Mouse (Mus musculus): ENCODE measurements around the gene Slc7a5.
A peak's percentile ranks its signal among the peaks of the same experiment; 100 is the strongest.

Slc7a5 gene

DNA sequence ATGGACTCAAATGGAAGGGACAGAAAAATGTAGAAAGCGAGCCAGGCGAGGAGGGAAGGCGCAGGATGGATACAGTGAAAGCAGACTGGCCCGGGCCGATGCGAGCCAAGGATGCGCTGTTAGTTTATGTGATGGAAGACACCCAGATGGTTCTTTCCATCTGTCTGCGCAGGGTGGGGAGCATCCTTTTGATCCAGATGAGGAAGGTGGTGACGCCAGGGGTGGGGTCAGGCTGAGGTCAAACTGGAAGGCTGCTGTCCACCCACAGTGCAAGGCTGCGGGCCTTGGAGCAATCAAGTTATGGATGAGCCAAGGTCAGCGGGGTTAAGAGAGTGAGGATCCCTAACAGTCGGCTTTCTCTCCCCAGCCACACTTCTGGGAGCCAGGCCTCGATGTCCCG, 28.9 kb upstream of the Slc7a5 start:
- no peak for DNase-seq (ENCODE audit: extremely low read depth, low read depth, low spot score)

DNA sequence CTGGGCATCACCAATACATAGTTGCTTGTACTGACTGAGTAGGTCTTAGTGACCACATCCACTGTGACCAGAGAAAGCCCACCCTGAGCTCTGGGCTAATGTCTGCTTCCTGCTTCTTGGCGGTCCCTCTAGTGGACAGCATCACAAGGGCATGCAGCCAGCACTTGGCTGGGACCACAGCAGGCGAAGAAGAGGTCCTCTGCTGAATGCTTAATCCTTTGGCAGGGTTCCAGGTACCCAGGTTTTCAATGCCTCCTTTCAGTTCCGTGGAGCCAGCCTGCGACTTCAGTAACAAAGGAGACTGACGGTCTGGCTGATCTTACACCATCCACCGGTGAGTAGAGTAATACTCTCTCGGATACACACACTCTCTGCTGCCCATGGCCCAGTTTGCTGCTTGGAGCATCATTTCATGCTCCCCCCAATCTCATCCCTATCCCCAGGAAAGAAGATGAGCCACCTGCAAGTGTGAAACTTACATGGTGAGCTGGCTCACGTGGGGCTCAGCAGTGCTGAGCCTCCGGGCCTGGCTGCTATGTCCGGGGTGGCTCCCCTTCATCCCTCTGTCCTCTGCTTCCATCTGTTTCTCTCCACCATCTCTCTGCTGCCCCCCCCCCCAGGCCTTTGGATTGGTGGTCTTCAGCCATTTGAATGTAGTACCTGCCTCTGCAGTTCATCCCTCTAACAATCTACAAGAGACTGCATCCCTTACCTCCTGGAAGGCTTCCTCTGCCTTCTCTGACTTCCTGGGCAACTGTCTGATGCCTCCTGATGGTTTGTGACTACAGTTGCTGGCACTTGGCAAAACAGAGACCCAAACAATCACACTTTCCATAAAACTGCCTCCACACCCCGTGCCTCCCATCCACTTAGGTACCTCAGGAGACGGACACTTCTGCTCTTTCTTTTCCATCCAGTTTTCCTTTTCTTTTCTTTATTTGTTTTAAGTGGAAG, 28.1 kb upstream of the Slc7a5 start:
- DNase-seq (ENCODE audit: extremely low read depth, low read depth, low spot score): no peak

DNA sequence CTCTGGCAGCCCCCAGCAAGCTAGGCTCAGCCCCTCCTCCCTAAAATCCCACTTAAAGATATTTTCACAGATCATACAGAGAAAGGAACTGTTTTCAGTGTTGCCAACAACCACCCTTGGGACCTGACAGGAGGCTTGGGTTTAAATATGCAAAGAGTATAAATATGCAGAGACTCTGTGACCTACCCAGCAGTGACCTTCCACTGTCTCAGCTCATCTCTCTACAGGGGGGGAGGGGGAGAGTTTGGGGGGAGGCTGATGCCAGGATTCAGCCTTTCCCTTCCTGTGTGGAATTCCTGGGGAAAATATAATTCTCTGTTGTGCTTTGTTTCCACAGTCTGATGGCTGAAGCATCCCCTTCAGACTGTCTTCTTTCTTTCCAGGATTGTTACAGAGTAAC, 27.4 kb upstream of the Slc7a5 start:
- no peak for DNase-seq (ENCODE audit: extremely low read depth, low read depth, low spot score)

DNA sequence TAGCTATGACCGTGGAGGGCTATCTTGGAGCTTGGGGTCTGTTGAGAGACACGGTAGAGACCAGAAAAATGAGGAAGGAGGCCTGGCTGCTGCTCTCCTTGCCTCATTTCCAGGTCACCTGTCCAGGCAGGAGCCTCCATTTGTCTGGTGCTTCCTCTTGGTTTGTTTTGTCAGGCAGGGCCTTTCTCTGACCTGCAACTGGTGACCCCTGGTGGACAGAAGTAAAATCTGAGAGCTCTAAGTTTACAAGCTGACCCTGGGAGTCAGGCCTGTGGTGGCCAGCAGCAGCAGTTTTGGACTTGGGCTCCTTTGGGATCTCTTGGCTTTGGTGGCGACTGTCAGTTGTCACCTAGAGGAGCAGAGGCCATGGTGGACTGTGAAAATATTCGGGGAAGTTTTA, 27.0 kb upstream of the Slc7a5 start:
- DNase-seq (ENCODE audit: extremely low read depth, low read depth, low spot score): no peak

DNA sequence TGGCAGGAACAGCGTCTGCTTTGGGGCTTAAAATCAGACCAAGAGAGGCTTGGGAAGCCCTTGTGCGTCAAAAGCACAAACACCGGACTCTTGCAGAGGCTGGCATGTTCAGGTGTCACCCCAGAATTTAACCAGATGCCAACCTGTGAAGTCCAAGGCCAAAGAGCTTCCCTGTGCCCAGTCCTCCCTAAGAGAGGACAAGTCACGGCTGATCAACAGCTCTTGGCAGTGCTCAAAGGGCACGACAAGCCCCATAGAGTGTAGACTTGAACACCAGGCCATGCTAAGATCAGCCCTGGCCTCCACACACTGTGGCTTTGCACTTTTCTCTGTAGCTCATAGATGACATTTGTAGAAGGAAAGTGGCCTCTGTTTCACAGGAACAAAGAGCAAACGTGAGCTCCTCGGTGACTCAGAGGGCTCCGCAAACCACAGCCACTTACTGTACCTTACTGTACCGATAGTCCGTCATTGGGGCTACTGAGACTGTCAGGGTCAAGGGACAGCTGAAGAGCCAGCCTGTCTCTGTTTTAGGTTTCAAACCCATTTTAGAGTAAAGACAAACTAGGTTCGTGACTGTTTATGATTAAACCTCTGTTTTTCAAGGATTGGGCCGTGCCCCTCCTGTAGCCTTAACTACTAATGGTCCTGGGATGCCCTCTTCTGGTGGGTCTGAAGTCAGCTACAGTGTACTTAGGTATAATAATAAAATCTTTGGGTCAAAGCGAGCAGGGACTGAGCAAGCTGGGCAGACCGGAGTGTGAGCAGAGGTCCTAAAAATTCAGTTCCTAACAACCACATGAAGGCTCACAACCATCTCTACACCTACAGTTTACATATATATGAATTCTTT, 25.4 kb upstream of the Slc7a5 start:
- DNase-seq (ENCODE audit: extremely low read depth, low read depth, low spot score): no peak

DNA sequence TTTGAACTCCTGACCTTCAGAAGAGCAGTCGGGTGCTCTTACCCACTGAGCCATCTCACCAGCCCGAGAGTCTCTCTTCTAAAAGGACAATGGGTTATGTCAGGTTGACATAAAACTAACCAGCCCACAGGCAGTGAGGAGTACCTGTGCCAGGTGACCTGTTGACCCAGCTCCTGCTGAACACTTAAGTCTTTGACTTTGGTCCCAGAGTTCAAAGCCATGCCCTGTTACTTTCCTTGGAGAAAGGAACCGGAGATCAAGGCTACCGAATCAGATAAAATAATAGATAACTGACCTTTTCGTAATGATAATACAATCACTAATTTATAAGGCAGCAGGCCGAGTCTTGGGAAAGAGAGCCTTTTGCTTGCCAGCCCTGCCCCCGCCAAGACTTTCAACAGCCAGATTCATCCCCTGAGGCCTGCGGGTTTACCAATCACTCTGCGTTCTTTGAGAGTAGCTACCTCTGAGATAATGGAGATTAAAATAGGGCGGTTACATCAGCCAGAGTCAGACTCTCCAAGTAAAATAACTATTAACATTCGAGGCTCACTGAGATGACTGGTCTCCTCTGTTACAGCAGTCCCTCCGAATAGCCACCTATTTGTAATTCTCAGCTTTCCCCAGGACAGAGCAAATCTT, 24.7 kb upstream of the Slc7a5 start:
- DNase-seq (ENCODE audit: extremely low read depth, low read depth, low spot score): peak; percentile 99

DNA sequence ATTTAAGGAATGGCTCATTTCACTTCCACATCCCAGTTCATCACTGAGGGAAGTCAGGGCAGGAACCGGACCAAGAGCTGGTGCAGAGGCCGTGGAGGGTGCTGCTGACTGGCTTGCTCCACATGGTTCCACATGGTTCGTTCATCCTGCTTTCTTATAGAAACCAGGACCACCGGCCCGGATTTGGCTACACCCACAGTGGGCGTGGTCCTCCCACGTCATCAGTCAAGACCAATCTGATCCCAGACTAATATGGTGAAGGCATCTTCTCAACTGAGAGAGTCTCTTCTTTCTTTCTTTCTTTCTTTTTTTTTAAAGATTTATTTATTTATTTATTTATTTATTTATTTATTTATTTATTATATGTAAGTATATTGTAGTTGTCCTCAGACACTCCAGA, 24.1 kb upstream of the Slc7a5 start:
- no peak for DNase-seq (ENCODE audit: extremely low read depth, low read depth, low spot score)

DNA sequence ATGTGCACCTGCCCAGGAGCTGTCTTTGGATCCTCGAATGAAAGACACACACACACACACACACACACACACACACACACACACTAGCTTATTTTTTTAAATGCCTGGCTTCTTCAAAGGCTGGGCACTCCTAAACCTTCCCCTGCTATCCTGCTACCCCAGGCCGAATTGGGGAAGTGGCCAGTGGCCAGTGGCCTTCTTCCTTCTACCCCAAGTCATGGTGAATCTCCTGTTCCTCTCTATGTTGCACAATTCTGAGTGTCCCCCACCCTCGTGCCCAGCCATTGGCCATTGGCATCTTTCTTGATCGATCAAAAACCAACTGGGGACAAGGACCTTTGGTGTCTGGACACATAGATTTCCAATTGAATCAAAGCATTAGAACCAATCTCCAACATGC, 22.6 kb upstream of the Slc7a5 start:
- DNase-seq (ENCODE audit: extremely low read depth, low read depth, low spot score): no peak

DNA sequence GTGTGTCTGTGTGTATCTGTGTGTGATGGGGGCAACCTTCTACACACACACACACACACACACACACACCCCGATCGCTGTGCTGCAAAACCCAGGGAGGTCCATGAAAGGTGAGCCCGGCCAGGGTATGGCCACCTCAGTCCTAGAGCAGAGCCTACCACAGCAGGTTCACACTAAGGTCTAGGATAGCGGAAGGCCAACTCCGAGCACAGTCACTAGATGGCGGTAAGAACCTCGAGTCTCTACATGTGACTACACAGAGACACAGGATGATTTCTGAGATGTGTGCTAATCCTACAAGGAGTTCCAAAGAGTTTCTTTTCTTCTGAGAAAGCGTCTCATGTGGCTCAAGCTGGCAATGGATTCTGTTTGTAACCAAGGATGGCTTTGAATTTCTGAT, 19.8 kb upstream of the Slc7a5 start:
- no peak for DNase-seq (ENCODE audit: extremely low read depth, low read depth, low spot score)

DNA sequence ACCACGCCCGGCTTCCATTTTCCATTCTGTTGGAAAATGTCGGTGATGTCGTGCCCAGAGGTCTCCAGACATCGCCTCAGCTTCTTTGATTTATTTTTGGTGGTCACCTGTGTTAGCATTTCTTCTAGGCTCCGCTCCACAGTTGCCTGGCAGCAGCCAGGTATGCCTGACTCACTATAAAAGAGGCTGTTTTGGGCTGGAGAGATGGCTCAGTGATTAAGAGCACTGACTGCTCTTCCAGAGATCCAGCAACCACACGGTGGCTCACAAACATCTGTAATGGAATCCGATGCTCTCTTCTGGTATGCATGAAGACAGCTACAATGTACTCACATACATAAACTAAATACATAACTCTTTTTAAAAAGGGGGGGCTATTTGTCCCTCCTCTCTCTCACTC, 18.8 kb upstream of the Slc7a5 start:
- DNase-seq (ENCODE audit: extremely low read depth, low read depth, low spot score): no peak

DNA sequence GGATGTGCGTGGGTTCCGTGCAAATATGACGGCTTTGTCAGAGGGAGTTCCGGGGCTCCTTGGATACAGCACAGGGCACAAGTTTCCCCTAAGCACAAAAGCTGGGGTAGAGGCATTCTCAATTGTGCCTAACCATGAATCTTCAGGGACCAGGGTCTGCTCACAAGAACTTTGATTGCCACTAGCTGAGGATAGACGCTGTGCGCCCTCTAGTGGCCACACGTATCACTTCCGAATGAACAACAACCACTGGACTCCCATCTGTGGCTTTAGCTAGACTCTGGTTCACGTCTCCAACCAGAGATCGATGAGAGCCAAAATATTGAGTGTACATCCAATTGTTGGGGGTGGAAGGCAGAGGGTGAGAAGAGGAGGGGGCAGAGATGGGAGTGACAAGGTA, 18.1 kb upstream of the Slc7a5 start:
- DNase-seq (ENCODE audit: extremely low read depth, low read depth, low spot score): no peak

DNA sequence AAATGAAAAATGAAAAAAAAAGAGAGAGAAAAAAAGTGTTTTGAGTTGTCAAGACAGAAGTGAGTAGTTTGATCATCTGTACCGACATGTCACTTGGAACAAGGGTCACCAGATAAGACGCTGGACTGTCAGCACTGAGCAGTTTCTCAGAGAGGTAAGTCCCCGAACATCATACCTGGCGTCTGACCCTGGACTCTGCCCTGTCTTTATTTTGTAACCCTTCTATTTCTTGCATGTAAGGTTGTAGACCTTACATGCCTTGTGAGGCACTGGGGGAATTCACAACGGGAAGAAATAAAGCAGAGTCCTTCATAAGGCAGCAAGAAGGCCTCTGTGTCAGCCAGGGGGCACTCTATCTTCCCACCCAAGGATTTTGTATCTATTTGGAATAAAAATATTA, 17.2 kb upstream of the Slc7a5 start:
- no peak for DNase-seq (ENCODE audit: extremely low read depth, low read depth, low spot score)

DNA sequence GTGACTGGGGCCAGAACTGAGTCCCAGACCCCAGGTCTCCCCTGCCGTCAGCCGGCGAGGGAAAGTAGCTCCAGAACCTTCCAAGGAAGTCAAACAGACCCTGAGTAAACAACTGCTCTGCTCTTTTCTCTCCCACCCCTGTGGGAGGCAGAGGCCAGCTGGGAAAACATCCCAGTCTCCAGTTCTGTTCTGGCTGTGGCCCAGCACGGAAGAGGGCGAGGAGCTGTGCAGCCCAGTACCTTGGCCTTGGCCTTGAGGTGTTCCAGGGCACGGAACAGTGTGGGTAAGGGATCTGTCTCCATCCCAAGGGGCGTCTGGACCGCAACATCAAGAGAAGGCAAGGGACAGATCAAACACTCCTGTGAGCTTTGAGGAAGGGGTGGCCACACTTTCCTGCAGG, 14.6 kb upstream of the Slc7a5 start:
- no peak for DNase-seq (ENCODE audit: extremely low read depth, low read depth, low spot score)

DNA sequence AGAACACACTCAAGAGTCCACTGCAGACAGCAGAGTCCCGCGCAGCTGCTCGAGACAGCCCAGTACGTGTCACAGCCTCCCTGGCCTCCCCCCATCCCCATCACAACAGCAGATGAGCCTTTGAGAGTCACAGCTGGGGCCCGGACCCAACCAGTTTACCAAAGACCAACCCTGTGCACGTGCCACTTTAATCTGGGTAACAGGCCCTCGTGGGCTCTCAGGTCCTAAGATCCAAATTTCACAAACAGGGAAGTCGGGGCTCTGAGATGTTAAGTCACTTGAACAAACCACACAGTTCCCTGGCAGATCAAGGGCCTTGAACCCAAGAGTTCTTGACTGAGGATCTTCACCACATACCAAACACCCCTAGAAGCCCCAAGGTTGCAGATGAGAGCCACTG, 14.1 kb upstream of the Slc7a5 start:
- DNase-seq (ENCODE audit: extremely low read depth, low read depth, low spot score): no peak

DNA sequence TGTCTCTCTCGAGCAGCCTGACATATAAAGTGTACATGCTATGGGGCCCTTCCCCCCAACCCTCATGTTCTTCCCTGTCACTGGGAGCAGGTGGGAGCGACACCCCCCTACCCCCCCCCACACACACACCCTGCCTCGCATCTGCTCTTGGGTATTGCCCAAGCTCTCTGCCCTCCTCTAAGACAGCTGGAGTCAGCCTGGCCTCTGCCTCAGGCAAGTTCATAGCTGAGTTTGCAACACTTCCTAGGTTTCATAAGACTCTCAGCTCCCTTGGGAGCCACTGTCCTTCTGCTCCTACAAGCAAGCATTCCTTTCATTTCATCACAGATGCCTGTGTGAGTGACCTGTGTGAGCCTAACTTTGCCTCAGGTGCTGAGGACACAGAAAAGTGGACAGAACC, 12.2 kb upstream of the Slc7a5 start:
- peak; percentile 87 for DNase-seq (ENCODE audit: extremely low read depth, low read depth, low spot score)

DNA sequence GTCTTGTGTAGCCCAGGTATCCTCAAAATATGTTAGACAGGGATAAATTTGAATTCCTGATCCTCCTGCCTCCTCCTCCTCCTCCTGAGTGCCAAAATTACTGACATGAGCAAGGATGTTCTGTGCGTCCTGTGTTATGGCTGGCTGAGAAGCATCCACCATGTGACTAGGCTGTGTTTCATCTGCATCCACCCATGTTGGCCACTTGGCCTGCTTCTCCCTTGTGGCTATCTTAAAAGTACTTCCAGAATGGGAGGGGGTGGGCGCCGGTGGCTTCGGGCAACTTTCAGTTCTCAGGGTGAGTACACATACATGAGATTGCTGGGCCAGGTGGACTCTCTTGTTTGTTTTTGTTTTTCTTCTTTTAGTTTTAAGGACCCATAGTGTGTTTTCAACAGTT, 11.7 kb upstream of the Slc7a5 start:
- DNase-seq (ENCODE audit: extremely low read depth, low read depth, low spot score): no peak

DNA sequence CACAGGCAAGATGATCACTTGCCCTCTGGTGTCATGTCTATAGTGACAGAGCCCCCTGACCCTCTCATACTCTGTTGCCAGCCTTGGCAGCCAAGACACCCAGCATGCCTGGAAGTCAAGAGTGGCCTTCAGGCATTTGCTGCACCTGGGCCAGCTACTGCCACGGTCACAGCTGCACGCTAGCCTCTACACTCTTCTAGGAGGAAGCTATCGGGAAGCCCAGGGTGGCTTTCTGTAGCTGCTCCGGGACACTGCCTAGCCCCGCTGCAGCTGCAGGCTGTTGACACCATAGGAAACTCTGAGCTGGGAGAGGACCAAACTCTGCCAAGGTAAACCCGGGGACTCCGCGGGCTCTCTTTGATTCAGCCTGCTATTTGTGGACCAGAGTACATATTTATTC, 5.9 kb upstream of the Slc7a5 start:
- DNase-seq (ENCODE audit: extremely low read depth, low read depth, low spot score): no peak

DNA sequence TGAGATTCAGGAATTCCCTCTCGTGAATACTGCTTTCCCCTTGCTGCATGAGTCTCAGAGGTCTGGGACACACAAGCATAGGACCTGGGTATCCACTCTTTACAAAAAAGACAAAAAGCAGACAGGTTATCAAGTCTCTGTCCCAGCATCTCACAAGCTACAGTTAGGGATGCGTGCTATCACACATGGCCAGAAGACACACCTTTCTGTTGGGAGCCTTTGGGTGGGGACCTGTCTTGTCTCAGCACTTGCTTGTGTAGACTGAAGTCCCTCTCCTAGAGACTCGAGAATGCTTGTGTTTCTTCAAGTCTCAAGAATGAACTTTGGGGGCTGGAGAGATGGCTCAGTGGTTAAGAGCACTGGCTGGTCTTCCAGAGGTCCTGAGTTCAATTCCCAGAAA, 5.3 kb upstream of the Slc7a5 start:
- no peak for DNase-seq (ENCODE audit: extremely low read depth, low read depth, low spot score)

DNA sequence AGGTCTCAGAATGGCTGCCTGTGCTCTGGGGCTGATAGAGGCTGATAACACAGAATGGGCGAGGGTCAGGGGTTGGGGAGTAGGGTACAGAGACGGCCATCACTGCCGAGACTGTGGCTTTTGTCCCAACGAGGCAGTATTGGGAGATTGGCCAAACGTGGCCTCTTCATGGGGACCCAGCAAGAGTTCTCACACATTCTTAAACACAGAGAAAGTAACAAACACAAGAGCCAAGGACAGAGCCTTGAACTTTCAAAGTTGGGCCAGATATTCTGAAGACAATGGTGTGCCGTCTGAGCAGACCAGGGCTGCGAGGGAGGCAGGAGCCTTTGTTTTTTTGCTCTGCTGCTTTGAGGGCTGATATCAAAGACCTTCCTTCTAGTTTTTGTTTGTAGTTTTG, 4.5 kb upstream of the Slc7a5 start:
- no peak for DNase-seq (ENCODE audit: extremely low read depth, low read depth, low spot score)

DNA sequence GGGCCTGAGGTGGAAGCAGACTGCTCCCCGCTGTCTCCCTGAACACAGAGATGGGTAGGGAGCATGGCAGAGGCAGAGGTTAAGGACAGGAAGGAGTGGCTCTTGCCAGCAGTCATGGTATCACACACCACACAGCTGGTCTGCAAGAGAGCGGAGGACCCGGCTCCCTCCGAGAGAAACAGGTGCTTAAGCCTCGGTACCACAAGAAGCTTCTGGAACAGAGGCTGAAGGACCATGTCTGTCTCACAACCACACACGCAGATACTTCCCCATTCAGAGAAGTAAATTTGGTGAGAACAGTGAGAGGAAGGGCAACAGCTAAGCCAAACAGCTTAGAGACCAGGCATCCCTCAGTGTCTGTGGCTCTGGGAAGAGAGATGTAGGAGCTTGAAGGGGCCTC, 3.9 kb upstream of the Slc7a5 start:
- DNase-seq (ENCODE audit: extremely low read depth, low read depth, low spot score): no peak

DNA sequence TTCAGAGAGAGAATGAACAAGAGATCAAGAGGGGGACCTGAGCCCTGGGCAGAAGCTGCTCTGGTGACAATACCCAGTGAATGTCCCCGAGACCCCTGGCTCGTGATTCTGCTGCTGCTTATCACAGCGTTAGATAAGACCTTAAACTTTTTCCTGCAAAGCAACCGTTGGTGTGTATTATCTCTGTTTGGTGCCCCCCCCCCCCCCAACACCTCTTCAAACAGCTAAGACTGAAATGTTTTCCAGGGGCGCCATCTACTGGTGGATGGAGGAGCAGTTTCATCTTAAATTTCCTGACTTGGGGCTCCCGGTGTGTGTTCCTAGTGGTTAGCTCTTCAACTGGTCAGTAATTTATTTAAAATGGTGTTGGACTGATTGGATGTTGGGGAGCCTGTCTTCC, 2.2 kb upstream of the Slc7a5 start:
- DNase-seq (ENCODE audit: extremely low read depth, low read depth, low spot score): no peak

DNA sequence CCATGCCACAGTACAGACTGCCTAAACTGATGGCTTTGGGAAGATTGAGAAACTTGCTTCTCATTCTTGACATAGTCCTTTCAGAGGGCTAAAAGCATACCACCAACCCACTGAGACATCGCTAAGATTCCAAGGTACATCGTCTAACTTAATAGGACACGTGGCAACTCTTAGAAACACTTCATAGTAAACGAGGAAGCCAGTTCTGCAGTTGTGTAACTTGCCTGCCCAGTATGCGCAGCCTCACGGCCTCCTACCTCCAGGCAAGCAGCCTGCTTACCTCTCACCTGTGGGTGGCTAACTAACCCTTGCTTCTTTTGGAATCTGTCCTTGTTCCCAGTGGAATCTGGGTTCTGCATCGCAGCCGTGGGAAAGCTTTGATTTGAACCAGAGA, 1.7 kb upstream of the Slc7a5 start:
- peak; percentile 61 for DNase-seq (ENCODE audit: extremely low read depth, low read depth, low spot score)

All from fat pad, adult 2 months (tissue).